Mouse (Mus musculus) midbrain, postnatal 0 days (tissue): ENCODE data around the gene Slc23a3. TPM values are rescaled to one million over a fixed set of nuclear protein-coding genes. Genes with fewer than 3 reads are reported as not detected.

Experiments
- ATAC-seq: fragments of 200-750 bp; cut with Nextera tagmentation; 2 replicates; pipeline ENCODE4 v1.8.0; 2017; ENCODE audit warnings: moderate number of reproducible peaks, mild to moderate bottlenecking, moderate TSS enrichment, moderate library complexity; ENCODE audit not compliant: low FRiP score
- DNase-seq: peaks from one replicate; pipeline ENCODE4 v3.0.0-alpha.2; 2015; ENCODE audit warnings: low spot score
- H3K27ac ChIP-seq: fragments of 300-500 bp; sonication (generic); 2 replicates; pipeline ENCODE4 v1.5.1; 2014; ENCODE audit warnings: low read depth, mild to moderate bottlenecking, low read length, mixed read lengths
- H3K27me3 ChIP-seq: fragments of 300-500 bp; sonication (generic); 2 replicates; pipeline ENCODE4 v1.6.1; 2014; ENCODE audit warnings: low read length, control low read depth, mixed read lengths; ENCODE audit not compliant: insufficient read depth
- H3K36me3 ChIP-seq: fragments of 300-500 bp; sonication (generic); 2 replicates; pipeline ENCODE4 v1.6.1; 2014; ENCODE audit warnings: low read length, control low read depth, mixed read lengths; ENCODE audit not compliant: insufficient read depth
- H3K4me1 ChIP-seq: fragments of 300-500 bp; sonication (generic); 2 replicates; pipeline ENCODE4 v1.6.1; 2014; ENCODE audit warnings: mild to moderate bottlenecking, control low read depth, antibody characterized with exemption, low read length, mixed read lengths; ENCODE audit not compliant: insufficient read depth
- H3K4me2 ChIP-seq: fragments of 300-500 bp; sonication (generic); 2 replicates; pipeline ENCODE4 v1.6.1; 2014; ENCODE audit warnings: low read depth, mild to moderate bottlenecking, low read length, mixed read lengths; ENCODE audit not compliant: poor library complexity, severe bottlenecking
- H3K4me3 ChIP-seq: fragments of 300-500 bp; sonication (generic); 2 replicates; pipeline ENCODE4 v1.5.1; 2014; ENCODE audit warnings: low read depth, mild to moderate bottlenecking, low read length, moderate library complexity
- H3K9ac ChIP-seq: fragments of 300-500 bp; sonication (generic); replicated peaks from 2 replicates; pipeline ENCODE4 v1.6.1; 2014; ENCODE audit warnings: mild to moderate bottlenecking, low read length, moderate library complexity, mixed read lengths; ENCODE audit not compliant: poor library complexity, severe bottlenecking
- H3K9me3 ChIP-seq: fragments of 300-500 bp; sonication (generic); 2 replicates; pipeline ENCODE4 v1.6.1; 2016; ENCODE audit warnings: low read length, control low read depth
- CTCF ChIP-seq: IDR thresholded peaks from 2 replicates; pipeline ENCODE4 v1.5.1; 2016; ENCODE audit warnings: antibody characterized with exemption, mild to moderate bottlenecking
- WGBS: fragments of 180-500 bp; shearing (Covaris S2); extraction: QIAGEN DNeasy Blood & Tissue Kit; methylation state at CpG from one replicate; pipeline ENCODE4 v1.1.7; 2014; 5-methylcytosine and 5-hydroxymethylcytosine counted together
- polyA plus RNA-seq: library from polyadenylated mRNA; unstranded; fragments of >200 nt; fragmentation: Nextera tagmentation; extraction: Ambion mirVana; gene quantifications from 2 replicates; pipeline ENCODE4 v1.2.1, GENCODE M21; 2015
- total RNA-seq: library from RNA; depleted of rRNA; stranded (reverse); fragments of >200 nt; gene quantifications from 2 replicates; pipeline ENCODE4 v1.2.3, GENCODE M21; 2014; rRNA removed

The Slc23a3 gene
- total and polyA plus RNA-seq, 2 experiments from 2014 or later: not detected

DNA sequence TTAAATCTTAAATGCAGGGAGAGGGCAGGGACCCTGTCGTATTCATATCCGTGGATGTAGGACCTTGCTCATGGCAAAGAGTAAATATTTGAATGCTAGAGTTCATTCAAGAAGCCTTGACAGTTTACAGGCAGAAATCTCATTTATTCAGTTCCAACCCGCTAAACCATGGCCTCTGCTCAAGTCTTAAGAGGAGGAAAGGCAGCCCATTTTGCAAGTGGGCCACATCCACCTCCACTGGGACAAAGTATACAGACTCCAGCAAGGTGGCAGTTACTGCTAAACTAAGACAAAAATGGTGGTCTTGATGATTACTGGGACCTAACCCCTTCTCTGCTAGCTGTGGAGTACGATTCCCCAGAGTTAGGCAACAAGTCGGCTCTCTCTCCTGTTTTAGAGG is 8.3 kb downstream of the Slc23a3 start:
- Histone ChIP-seq H3K36me3 (no peaks in the 10 kb centered on the region), H3K4me2 (peak overlapping the region; percentile 50), H3K9me3 (no peaks in the 10 kb centered on the region), H3K9ac (peak overlapping the region; percentile 66; the same call in 1 of the 2 replicates), H3K4me1 (no peaks in the 10 kb centered on the region), H3K27ac (peak overlapping the region; percentile 82), H3K27me3 (no peaks in the 10 kb centered on the region), H3K4me3 (peak overlapping the region; percentile 61)
- no peak for TF ChIP-seq CTCF
- DNase-seq: no peak
- no peak for ATAC-seq
- WGBS: 34% methylated on average over 5 of the region's 5 CpGs

DNA sequence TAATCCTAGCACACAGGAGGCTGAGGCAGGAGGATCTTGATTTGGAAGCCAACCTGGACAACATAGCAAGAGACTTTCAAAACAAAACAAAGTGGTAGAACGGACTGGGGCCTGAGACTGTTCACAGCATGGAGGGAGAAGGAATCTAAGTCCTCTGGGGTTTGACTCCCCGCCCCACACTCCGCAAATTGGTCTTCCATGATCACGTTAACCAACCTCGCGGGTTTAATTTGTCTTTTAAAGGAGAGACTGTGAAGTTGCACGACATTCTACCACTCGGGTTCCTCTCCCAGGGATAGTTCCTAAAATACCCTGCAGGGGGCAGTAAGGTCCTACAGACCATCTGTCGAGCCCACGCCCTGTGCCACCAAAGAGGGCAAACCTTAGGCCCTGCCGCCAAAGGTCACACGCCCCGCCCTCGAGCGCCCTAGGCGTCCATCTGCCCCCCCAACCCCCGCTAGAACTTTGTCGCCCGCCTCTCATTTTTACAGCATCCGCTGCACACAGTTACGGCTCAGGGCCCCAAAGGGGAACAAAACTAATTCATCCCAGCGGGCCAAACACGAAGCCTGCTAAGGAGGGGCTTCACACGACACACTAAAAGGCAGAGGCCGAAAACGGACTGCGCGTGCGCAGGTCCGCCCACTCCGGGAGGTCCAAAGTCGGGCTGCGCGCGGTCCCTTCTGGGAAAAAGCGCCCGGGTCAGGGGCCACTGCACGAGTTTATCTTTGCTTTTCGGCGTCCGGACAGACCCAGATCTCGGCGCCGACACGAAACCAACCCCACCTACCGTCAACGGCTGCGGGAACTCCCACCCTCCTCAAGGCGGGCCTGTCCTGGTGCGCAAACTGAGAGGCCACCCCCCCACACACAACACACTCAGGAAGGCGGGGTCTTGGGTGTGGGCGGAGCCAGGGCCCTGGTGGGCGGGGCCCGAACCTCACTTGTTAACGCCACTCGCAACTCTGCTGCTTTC is 9.1 kb downstream of the Slc23a3 start, which contains the start of gene Nhej1:
Nhej1 (minus strand) TSS at position 855 of the 976 bp plus-strand sequence.
- peak; percentile 96 for ATAC-seq
- Histone ChIP-seq H3K9me3 (no peaks in the 10 kb centered on the region), H3K4me3 (peak within 1 kb of the TSS; percentile 61), H3K9ac (peak within 1 kb of the TSS; percentile 66), H3K36me3 (no peaks in the 10 kb centered on the region), H3K4me1 (no peaks in the 10 kb centered on the region), H3K4me2 (peak within 1 kb of the TSS; percentile 50), H3K27ac (peak within 1 kb of the TSS; percentile 82), H3K27me3 (no peaks in the 10 kb centered on the region)
- peak; percentile 83 for TF ChIP-seq CTCF
- WGBS: 1% methylated on average over 55 of the region's 56 CpGs
- peak; percentile 98 for DNase-seq

DNA sequence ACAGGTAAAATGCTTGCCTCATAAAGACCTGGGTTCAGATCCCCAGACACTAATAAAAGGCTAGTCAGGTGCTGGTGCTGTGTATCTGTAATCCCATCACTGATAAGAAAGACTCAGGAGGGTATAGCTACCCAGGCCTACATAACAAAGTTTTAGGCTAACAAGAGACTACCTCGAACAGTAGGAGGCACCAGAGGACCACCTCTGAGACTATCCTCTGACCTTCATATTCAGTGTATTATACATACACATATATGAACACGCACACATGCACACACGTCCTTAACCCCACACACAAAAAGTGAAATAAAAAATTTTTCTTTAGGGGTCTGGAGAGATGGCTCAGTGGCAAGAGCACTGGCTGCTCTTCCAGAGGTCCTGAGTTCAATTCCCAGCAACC is 11.5 kb downstream of the Slc23a3 start:
- WGBS: 80% methylated on average over 3 of the region's 3 CpGs
- TF ChIP-seq CTCF: peak; percentile 22; the same call in 1 of the 2 replicates
- Histone ChIP-seq H3K27me3 (no peaks in the 10 kb centered on the region), H3K9me3 (no peaks in the 10 kb centered on the region), H3K4me2 (no peak overlapping the region), H3K36me3 (no peaks in the 10 kb centered on the region), H3K4me1 (no peaks in the 10 kb centered on the region), H3K9ac (no peak overlapping the region), H3K4me3 (no peak overlapping the region), H3K27ac (no peak overlapping the region)
- DNase-seq (no peak), ATAC-seq (no peak)

Other genes with a start within 250 kb of the Slc23a3 start
- 3.4 and 3.8 TPM in 2 replicates for gene Fev, start 248.5 kb downstream of the Slc23a3 start, total RNA-seq
- gene Fev, start 248.5 kb downstream of the Slc23a3 start, polyA plus RNA-seq: 1.8 and 2.3 TPM in 2 replicates
- gene Cryba2, start 240.7 kb downstream of the Slc23a3 start, total RNA-seq: not detected in 2 replicates
- 0.49 and 0.80 TPM in 2 replicates for gene Cryba2, start 240.7 kb downstream of the Slc23a3 start, polyA plus RNA-seq
- 4.0 and 4.1 TPM in 2 replicates for gene Cfap65, start 198.3 kb downstream of the Slc23a3 start, total RNA-seq
- 0.94 and 1.5 TPM in 2 replicates for gene Cfap65, start 198.3 kb downstream of the Slc23a3 start, polyA plus RNA-seq
- gene Ihh, start 182.2 kb downstream of the Slc23a3 start, total RNA-seq: 0.16 and 1.2 TPM in 2 replicates
- 0.21 TPM in 2 replicates for gene Ihh, start 182.2 kb downstream of the Slc23a3 start, polyA plus RNA-seq
- 1.8 and 2.4 TPM in 2 replicates for gene Nhej1, start 8.7 kb downstream of the Slc23a3 start, total RNA-seq
- 2.9 and 3.4 TPM in 2 replicates for gene Nhej1, start 8.7 kb downstream of the Slc23a3 start, polyA plus RNA-seq
- 50.5 and 51.4 TPM in 2 replicates for gene Cnppd1, start 8.8 kb upstream of the Slc23a3 start, total RNA-seq
- 48.4 and 50.2 TPM in 2 replicates for gene Cnppd1, start 8.8 kb upstream of the Slc23a3 start, polyA plus RNA-seq
- 220 and 228 TPM in 2 replicates for gene Retreg2, start 8.9 kb upstream of the Slc23a3 start, total RNA-seq
- 145 TPM in 2 replicates for gene Retreg2, start 8.9 kb upstream of the Slc23a3 start, polyA plus RNA-seq
- gene Zfand2b, start 34.8 kb upstream of the Slc23a3 start, total RNA-seq: 28.5 and 38.4 TPM in 2 replicates
- gene Zfand2b, start 34.8 kb upstream of the Slc23a3 start, polyA plus RNA-seq: 41.1 and 42.5 TPM in 2 replicates
- gene Abcb6, start 46.5 kb upstream of the Slc23a3 start, total RNA-seq: 43.5 and 44.6 TPM in 2 replicates
- gene Abcb6, start 46.5 kb upstream of the Slc23a3 start, polyA plus RNA-seq: 46.7 and 49.1 TPM in 2 replicates
- gene Ankzf1, start 58.3 kb upstream of the Slc23a3 start, total RNA-seq: 20.1 and 27.7 TPM in 2 replicates
- gene Ankzf1, start 58.3 kb upstream of the Slc23a3 start, polyA plus RNA-seq: 15.7 and 17.0 TPM in 2 replicates
- 97.0 and 135 TPM in 2 replicates for gene Atg9a, start 58.3 kb upstream of the Slc23a3 start, total RNA-seq
- gene Atg9a, start 58.3 kb upstream of the Slc23a3 start, polyA plus RNA-seq: 71.8 and 75.6 TPM in 2 replicates
- gene Glb1l, start 76.9 kb upstream of the Slc23a3 start, total RNA-seq: 18.3 and 25.6 TPM in 2 replicates
- 18.2 and 18.4 TPM in 2 replicates for gene Glb1l, start 76.9 kb upstream of the Slc23a3 start, polyA plus RNA-seq
- gene Stk16, start 76.9 kb upstream of the Slc23a3 start, total RNA-seq: 98.8 and 130 TPM in 2 replicates
- 111 and 113 TPM in 2 replicates for gene Stk16, start 76.9 kb upstream of the Slc23a3 start, polyA plus RNA-seq
- 99.2 and 165 TPM in 2 replicates for gene Tuba4a, start 86.0 kb upstream of the Slc23a3 start, total RNA-seq
- 87.0 and 115 TPM in 2 replicates for gene Tuba4a, start 86.0 kb upstream of the Slc23a3 start, polyA plus RNA-seq
- not detected in 2 replicates for gene A630095N17Rik, start 98.2 kb upstream of the Slc23a3 start, total RNA-seq
- not detected in 2 replicates for gene A630095N17Rik, start 98.2 kb upstream of the Slc23a3 start, polyA plus RNA-seq
- gene Dnajb2, start 102.5 kb upstream of the Slc23a3 start, total RNA-seq: 43.6 and 46.7 TPM in 2 replicates
- 61.7 and 65.1 TPM in 2 replicates for gene Dnajb2, start 102.5 kb upstream of the Slc23a3 start, polyA plus RNA-seq
- gene Ptprn, start 130.6 kb upstream of the Slc23a3 start, total RNA-seq: 116 and 127 TPM in 2 replicates
- 51.4 and 52.2 TPM in 2 replicates for gene Ptprn, start 130.6 kb upstream of the Slc23a3 start, polyA plus RNA-seq
- 302 and 332 TPM in 2 replicates for gene Resp18, start 144.5 kb upstream of the Slc23a3 start, total RNA-seq
- gene Resp18, start 144.5 kb upstream of the Slc23a3 start, polyA plus RNA-seq: 409 and 416 TPM in 2 replicates
- gene Dnpep, start 184.1 kb upstream of the Slc23a3 start, total RNA-seq: 145 TPM in 2 replicates
- gene Dnpep, start 184.1 kb upstream of the Slc23a3 start, polyA plus RNA-seq: 128 and 139 TPM in 2 replicates
- gene Des, start 226.4 kb upstream of the Slc23a3 start, total RNA-seq: 1.9 and 2.6 TPM in 2 replicates
- gene Des, start 226.4 kb upstream of the Slc23a3 start, polyA plus RNA-seq: 1.4 and 1.6 TPM in 2 replicates
- gene Speg, start 241.4 kb upstream of the Slc23a3 start, total RNA-seq: 62.9 and 70.6 TPM in 2 replicates
- 22.0 and 23.7 TPM in 2 replicates for gene Speg, start 241.4 kb upstream of the Slc23a3 start, polyA plus RNA-seq